Mouse (Mus musculus) liver, embryonic 14.5 days (tissue): ENCODE measurements around the gene Uncx. TPM values are rescaled to one million over a fixed set of nuclear protein-coding genes. Genes with fewer than 3 reads are reported as not detected.

Experiments
- ATAC-seq: fragments of 200-750 bp; cut with Nextera tagmentation; 2 replicates; pipeline ENCODE4 v1.8.0; 2017; ENCODE audit warnings: moderate number of reproducible peaks, mild to moderate bottlenecking, moderate library complexity; ENCODE audit not compliant: insufficient read depth
- DNase-seq, 3 experiments: peaks; one replicate each; pipeline ENCODE4 v3.0.0-alpha.2; 2012 to 2013; ENCODE audit warnings: low read depth in 3 of 3, low spot score in 3 of 3
- H3K27ac ChIP-seq: fragments of 300-500 bp; sonication (generic); 2 replicates; pipeline ENCODE4 v1.5.1; 2014; ENCODE audit warnings: moderate library complexity, mild to moderate bottlenecking, control low read depth, inconsistent platforms
- H3K27me3 ChIP-seq: fragments of 300-500 bp; sonication (generic); 2 replicates; pipeline ENCODE4 v1.6.1; 2014; ENCODE audit warnings: mild to moderate bottlenecking, low read length, moderate library complexity; ENCODE audit not compliant: control insufficient read depth, insufficient read depth
- H3K36me3 ChIP-seq: fragments of 300-500 bp; sonication (generic); replicated peaks from 2 replicates; pipeline ENCODE4 v1.6.1; 2014; ENCODE audit warnings: low read depth; ENCODE audit not compliant: control insufficient read depth, insufficient read depth
- H3K4me1 ChIP-seq, 2 experiments: fragments of 200-500 bp in 1 of 2; fragments of 300-500 bp in 1 of 2; sonication (generic) in 1 of 2; replicated peaks; 2 replicates each; pipeline ENCODE4 v1.6.1; 2012 to 2014; ENCODE audit warnings: antibody characterized with exemption in 1 of 2, inconsistent platforms in 1 of 2, low read length in 1 of 2; ENCODE audit not compliant: control insufficient read depth in 2 of 2, insufficient read depth in 2 of 2
- H3K4me2 ChIP-seq: fragments of 300-500 bp; sonication (generic); 2 replicates; pipeline ENCODE4 v1.6.1; 2014; ENCODE audit warnings: low read depth, mild to moderate bottlenecking, control low read depth, moderate library complexity
- H3K4me3 ChIP-seq, 2 experiments: fragments of 200-500 bp in 1 of 2; fragments of 300-500 bp in 1 of 2; sonication (generic) in 1 of 2; 2 replicates each; pipeline ENCODE4 v1.5.1; 2012 to 2014; ENCODE audit warnings: low read depth in 2 of 2, low read length in 2 of 2, mild to moderate bottlenecking in 2 of 2, control low read depth in 1 of 2, inconsistent platforms in 1 of 2, moderate library complexity in 1 of 2; ENCODE audit not compliant: insufficient read depth in 1 of 2
- H3K9ac ChIP-seq: fragments of 300-500 bp; sonication (generic); replicated peaks from 2 replicates; pipeline ENCODE4 v1.6.1; 2014; ENCODE audit warnings: mild to moderate bottlenecking, control low read depth, moderate library complexity
- H3K9me3 ChIP-seq: fragments of 300-500 bp; sonication (generic); 2 replicates; pipeline ENCODE4 v1.6.1; 2016; ENCODE audit warnings: low read length, mixed read lengths; ENCODE audit not compliant: control insufficient read depth
- CTCF ChIP-seq: IDR thresholded peaks from 2 replicates; pipeline ENCODE4 v1.5.1; 2016; ENCODE audit warnings: antibody characterized with exemption, low read depth, control low read depth
- EP300 ChIP-seq: IDR thresholded peaks from 2 replicates; pipeline ENCODE4 v1.6.1; 2016; ENCODE audit warnings: antibody characterized with exemption, low read depth
- WGBS: fragments of 180-500 bp; shearing (Covaris S2); extraction: QIAGEN DNeasy Blood & Tissue Kit; methylation state at CpG from one replicate; pipeline ENCODE4 v1.1.7; 2014; ENCODE audit not compliant: insufficient replicate concordance; 5-methylcytosine and 5-hydroxymethylcytosine counted together
- polyA plus RNA-seq, 2 experiments: library from polyadenylated mRNA; depleted of rRNA in 1 of 2; stranded (reverse) in 1 of 2; unstranded in 1 of 2; fragments of >200 nt; fragmentation: Nextera tagmentation in 1 of 2; extraction: Ambion mirVana in 1 of 2; gene quantifications; 2 replicates each; pipeline versions ENCODE4 v1.2.1 to v1.2.3; 2012 to 2014

The Uncx gene
- polyA plus RNA-seq, 2 experiments: not detected

- Histone ChIP-seq H3K4me2 (no peak overlapping the region), H3K27ac (no peak overlapping the region), H3K36me3 (no peaks in the 10 kb centered on the region), H3K4me3 (no peak overlapping the region), H3K4me1 (no peaks in the 10 kb centered on the region), H3K9ac (no peak overlapping the region), H3K27me3 (no peaks in the 10 kb centered on the region; the same call in 1 of the 2 replicates), H3K9me3 (no peaks in the 10 kb centered on the region)
- DNase-seq: no peak
- ATAC-seq: no peak
- TF ChIP-seq CTCF (no peak), EP300 (no peak)
- WGBS: 56% methylated on average over 7 of the region's 7 CpGs
Measured at GRCm38 (mm10) chr5:139573606-139574311, 30.5 kb downstream of the Uncx start.

GRCm38 (mm10) chr5:139575054-139575453 lies 31.8 kb downstream of the Uncx start:
- no peak for ATAC-seq
- Histone ChIP-seq H3K36me3 (no peaks in the 10 kb centered on the region), H3K4me2 (no peak overlapping the region), H3K4me1 (no peaks in the 10 kb centered on the region), H3K27me3 (peaks cover 5% of the 10 kb centered on the region), H3K9me3 (no peaks in the 10 kb centered on the region), H3K9ac (no peak overlapping the region), H3K4me3 (no peak overlapping the region), H3K27ac (no peak overlapping the region)
- no peak for TF ChIP-seq EP300
- no peak for TF ChIP-seq CTCF
- 63% methylated on average over 9 of the region's 9 CpGs for whole genome bisulfite sequencing
- no peak for DNase-seq

- DNase-seq (no peak), ATAC-seq (no peak)
- Histone ChIP-seq H3K4me1 (no peaks in the 10 kb centered on the region), H3K4me3 (no peak overlapping the region), H3K27ac (no peak overlapping the region), H3K36me3 (no peaks in the 10 kb centered on the region), H3K9ac (no peak overlapping the region), H3K9me3 (no peaks in the 10 kb centered on the region), H3K27me3 (peaks cover 54% of the 10 kb centered on the region), H3K4me2 (no peak overlapping the region)
- 33% methylated on average over 27 of the region's 27 CpGs for WGBS
- TF ChIP-seq EP300 (no peak), CTCF (no peak)
Measured at GRCm38 (mm10) chr5:139580171-139580743, 37.0 kb downstream of the Uncx start.

GRCm38 (mm10) chr5:139581308-139581868 lies 38.1 kb downstream of the Uncx start:
- ATAC-seq (no peak), DNase-seq (no peak)
- no peak overlapping the region for H3K4me3 ChIP-seq
- H3K9ac ChIP-seq: no peak overlapping the region
- no peaks in the 10 kb centered on the region for H3K9me3 ChIP-seq
- H3K27ac ChIP-seq: no peak overlapping the region
- H3K4me1 ChIP-seq: no peaks in the 10 kb centered on the region
- no peak for TF ChIP-seq EP300
- TF ChIP-seq CTCF: no peak
- 4% methylated on average over 10 of the region's 10 CpGs for WGBS
- H3K27me3 ChIP-seq: peaks cover 64% of the 10 kb centered on the region
- no peaks in the 10 kb centered on the region for H3K36me3 ChIP-seq
- no peak overlapping the region for H3K4me2 ChIP-seq

- H3K36me3 ChIP-seq: no peaks in the 10 kb centered on the region
- ATAC-seq: no peak
- no peaks in the 10 kb centered on the region for H3K4me1 ChIP-seq
- no peak overlapping the region for H3K27ac ChIP-seq
- no peak overlapping the region for H3K4me2 ChIP-seq
- no peak for TF ChIP-seq EP300
- TF ChIP-seq CTCF: no peak
- no peak overlapping the region for H3K4me3 ChIP-seq
- no peak for DNase-seq
- 4% methylated on average over 39 of the region's 39 CpGs for WGBS
- no peaks in the 10 kb centered on the region for H3K9me3 ChIP-seq
- H3K9ac ChIP-seq: no peak overlapping the region
- H3K27me3 ChIP-seq: peaks cover 57% of the 10 kb centered on the region
Measured at GRCm38 (mm10) chr5:139584971-139585747, 41.9 kb downstream of the Uncx start.
